Mouse (Mus musculus): Measurements from ENCODE around the gene Itpka.

Itpka gene

GRCm38 (mm10) chr2:119757601-119758100 is 15.5 kb downstream of the Itpka start:
- DNase-seq (ENCODE audit: low spot score) = no peak

- no peak for DNase-seq (ENCODE audit: low spot score)
These were observed 16.1 kb downstream of the Itpka start for GRCm38 (mm10) chr2:119758101-119758843.

- DNase-seq (ENCODE audit: low spot score) = no peak
These were observed 17.0 kb downstream of the Itpka start for GRCm38 (mm10) chr2:119758844-119759835.

- no peak for DNase-seq (ENCODE audit: low spot score)
These were observed 18.1 kb downstream of the Itpka start, which contains the start of gene Ltk for GRCm38 (mm10) chr2:119760251-119760650. Gene Ltk, minus strand, starts transcription at chr2:119760431.

GRCm38 (mm10) chr2:119762276-119762675 is 20.1 kb downstream of the Itpka start:
- DNase-seq (ENCODE audit: low spot score) = no peak

GRCm38 (mm10) chr2:119763924-119764323 is 21.8 kb downstream of the Itpka start:
- DNase-seq (ENCODE audit: low spot score) = no peak

GRCm38 (mm10) chr2:119767246-119767645 is 25.1 kb downstream of the Itpka start:
- DNase-seq (ENCODE audit: low spot score) = no peak

- peak; percentile 81 for DNase-seq (ENCODE audit: low spot score)
These were observed 45.2 kb downstream of the Itpka start, which contains the start of gene Rpap1 for GRCm38 (mm10) chr2:119787206-119787883. Gene Rpap1, minus strand, starts transcription at chr2:119787537.

- DNase-seq (ENCODE audit: low spot score) = no peak
These were observed 47.9 kb downstream of the Itpka start for GRCm38 (mm10) chr2:119789996-119790395.

GRCm38 (mm10) chr2:119797279-119797783 is 55.2 kb downstream of the Itpka start, which contains the start of gene Tyro3:
Gene Tyro3, plus strand, starts transcription at chr2:119797733.
- DNase-seq (ENCODE audit: low spot score) = no peak

GRCm38 (mm10) chr2:119798246-119798927 is 56.2 kb downstream of the Itpka start:
- peak; percentile 75 for DNase-seq (ENCODE audit: low spot score)

- DNase-seq (ENCODE audit: low spot score) = no peak
These were observed 57.2 kb downstream of the Itpka start for GRCm38 (mm10) chr2:119799181-119799960.

GRCm38 (mm10) chr2:119799961-119800550 is 57.9 kb downstream of the Itpka start:
- DNase-seq (ENCODE audit: low spot score) = no peak

Measured in layer of hippocampus, adult 11-12 months (tissue).